Mouse (Mus musculus): ENCODE measurements at regions not wholly inside any gene's neighbourhood (a gene's known extent, or its start where the extent isn't known, plus 50 kb on each side); places are given as distances from the start of the nearest gene placed in this dataset.

DNA sequence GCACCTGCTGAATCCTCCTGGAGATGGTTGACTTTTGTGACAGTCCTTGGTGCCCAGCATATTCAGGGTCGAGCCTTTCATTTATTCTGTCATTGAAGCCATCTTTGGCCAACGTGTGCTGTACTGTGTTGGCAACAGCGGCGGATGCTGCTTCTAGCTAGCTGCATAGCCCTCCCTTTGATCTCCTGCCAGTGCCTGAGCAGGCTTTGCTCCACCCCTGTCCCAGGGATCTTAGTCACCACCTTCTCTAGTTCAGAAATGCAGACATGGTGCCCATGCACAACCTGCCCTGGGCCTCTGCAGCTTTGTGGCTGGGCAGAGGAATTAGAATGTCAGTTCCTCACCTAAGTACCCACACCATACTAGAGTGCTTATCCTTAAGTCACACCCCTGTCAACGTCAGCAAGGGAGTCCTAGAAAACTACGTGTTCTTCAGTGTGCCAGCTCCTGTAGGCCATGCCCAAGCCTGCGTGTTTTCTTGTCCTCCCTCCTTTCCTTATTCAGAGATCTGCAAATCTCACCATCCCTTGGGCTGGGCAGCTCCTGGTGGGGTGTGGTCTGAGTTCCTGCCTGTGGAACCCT lies 151.9 kb downstream of the Zfp706 start:
- no peak for DNase-seq (ENCODE audit: low spot score in 2 of 2)

DNA sequence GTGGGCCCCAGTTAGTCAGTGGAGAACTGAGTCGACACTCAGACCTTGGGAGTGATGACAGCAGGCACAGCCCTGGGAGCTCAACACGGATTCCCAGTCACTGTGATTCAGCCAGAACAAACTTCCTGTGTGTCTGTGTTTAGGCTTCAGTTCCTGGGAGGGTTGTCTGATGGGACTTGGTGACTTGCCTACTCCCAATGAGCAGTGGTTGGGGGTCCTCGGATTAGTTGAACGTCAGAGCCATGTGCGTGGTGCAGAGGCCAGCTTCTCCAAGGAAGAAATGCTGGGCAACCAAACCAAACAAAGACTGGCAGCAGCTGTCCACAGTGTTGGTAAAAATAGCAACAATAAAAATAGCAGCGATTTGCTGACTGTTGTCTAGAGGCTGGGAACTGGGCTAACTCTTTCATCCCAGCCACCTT lies 152.7 kb downstream of the Zfp706 start:
- no peak for DNase-seq (ENCODE audit: low spot score in 2 of 2)

DNA sequence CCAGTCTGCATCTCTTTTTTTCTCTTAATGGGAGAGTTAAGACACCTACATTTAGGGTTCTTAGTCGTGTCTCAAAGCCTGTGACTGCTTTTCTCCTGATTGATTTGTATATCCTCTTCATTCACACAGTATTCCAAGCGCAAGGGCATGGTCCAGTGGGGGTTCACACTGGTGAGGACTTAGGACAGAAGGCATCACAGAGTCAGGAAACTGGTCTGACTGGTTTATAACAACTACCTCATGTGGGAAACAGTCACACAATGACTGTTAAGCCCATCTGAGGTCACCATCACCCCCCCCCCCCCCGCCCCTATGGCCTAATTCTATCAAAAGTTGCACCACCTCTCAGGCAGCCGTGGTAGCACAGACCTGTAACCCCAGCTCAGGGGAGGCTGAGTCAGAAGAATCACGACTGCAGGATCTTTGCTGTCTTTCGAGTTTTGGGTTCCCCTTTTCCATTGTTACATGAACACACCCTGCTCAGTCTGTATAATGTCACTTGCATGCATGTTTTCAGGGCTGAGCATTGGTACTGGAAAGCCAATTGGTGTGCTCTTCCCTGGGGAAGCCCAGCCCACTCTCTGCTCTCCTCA lies 155.2 kb downstream of the Zfp706 start:
- no peak for DNase-seq (ENCODE audit: low spot score in 2 of 2)

DNA sequence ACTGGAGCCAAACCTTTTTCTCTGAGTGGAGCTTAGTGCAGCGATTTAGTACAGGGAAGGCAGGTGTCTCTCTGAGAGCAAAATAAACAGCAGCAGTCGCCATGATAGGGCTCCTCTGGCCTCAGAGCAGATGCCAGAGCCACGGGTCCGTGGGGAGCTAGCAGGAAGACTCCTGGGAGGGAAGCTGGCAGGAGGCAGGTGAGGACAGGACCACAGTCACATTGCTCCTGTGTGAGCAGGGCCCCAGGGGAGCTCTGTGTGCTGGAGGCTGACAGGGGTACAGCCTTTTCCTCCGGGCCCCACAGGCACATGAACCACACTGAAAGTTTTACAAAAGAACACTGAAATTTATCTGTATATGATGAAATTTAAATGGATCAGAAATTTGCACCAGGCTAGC lies 159.3 kb downstream of the Zfp706 start:
- no peak for DNase-seq (ENCODE audit: low spot score in 2 of 2)

DNA sequence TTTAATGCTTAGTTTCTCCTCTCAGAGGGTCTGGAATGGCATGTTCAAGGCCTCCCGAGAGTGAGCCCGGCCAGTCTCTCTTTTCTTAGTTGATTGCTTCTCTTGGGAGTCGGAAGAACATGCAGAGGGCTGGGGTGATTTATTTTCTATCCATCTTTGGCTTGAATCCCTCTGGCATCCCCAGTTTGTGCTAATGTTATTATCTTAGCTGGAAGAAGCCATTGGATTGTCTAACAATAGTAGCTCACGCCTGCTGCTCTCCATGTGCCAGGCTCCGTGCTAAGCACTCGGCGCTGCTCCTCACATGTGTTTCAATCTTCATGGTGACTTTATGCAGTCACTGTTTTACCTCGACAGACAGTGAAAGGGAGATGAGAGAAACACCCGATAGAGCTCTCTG lies 160.8 kb downstream of the Zfp706 start:
- DNase-seq (ENCODE audit: low spot score in 2 of 2): no peak
